In genomic region chr2:30171371-30171996, GRCm38 (mm10) we compare ENCODE assay signal across 8 mouse cellular contexts. TPM values are rescaled to one million over a fixed set of nuclear protein-coding genes. Genes with fewer than 3 reads are reported as not detected.
DNase-seq lines count a peak whose midpoint lies in the region; ATAC-seq lines count a peak whose summit lies in the region.

Gene Endog (plus strand): TSS chr2:30171493.

- under 1% methylated on average over 75 of the region's 75 CpGs for WGBS in intestine, embryonic 16.5 days

- peak within 1 kb of the TSS; percentile 67 for H3K4me3 ChIP-seq in intestine, embryonic 16.5 days (ENCODE audit: low read length)

- peak within 1 kb of the TSS; percentile 91 for H3K27ac ChIP-seq in intestine, embryonic 16.5 days (ENCODE audit: low read length)

- peak within 1 kb of the TSS; percentile 95 for H3K4me2 ChIP-seq in intestine, embryonic 16.5 days (ENCODE audit: low read depth, low read length)

- H3K4me1 ChIP-seq in intestine, embryonic 16.5 days (ENCODE audit: control insufficient read depth, insufficient read depth, low read length): peaks cover 8% of the 10 kb centered on the region

- peak; percentile 97 for DNase-seq in adrenal gland, adult 2 months
- DNase-seq in embryo, embryonic 11.5 days (ENCODE audit: low read depth, low spot score): peak; percentile 65
- peak; percentile 72 to 84 for DNase-seq in gastrocnemius, postnatal 4 days (ENCODE audit: low spot score in 2 of 2)
- peak; percentile 91 to 94 for DNase-seq in left cerebral cortex, postnatal 25 days (ENCODE audit: low spot score in 2 of 2)
- DNase-seq in mesoderm, embryonic 11.5 days (ENCODE audit: low read depth, low spot score): peak; percentile 86
- DNase-seq in right cerebral cortex, postnatal 25 days: peak; percentile 89
- peak; percentile 60 to 87 for DNase-seq in urinary bladder, postnatal 36 days (ENCODE audit: low spot score in 2 of 2)

- ATAC-seq in intestine, embryonic 16.5 days: peak; percentile 96

- H3K9ac ChIP-seq in intestine, embryonic 16.5 days (ENCODE audit: low read depth, low read length): peak within 1 kb of the TSS; percentile 78

- intact Hi-C loops in left cerebral cortex, postnatal 25 days (cut with DNase I): loop anchor here (2.0 kb wide), 1 partner anchor 65 kb away; the partner anchor contains the start of gene Lrrc8a

- H3K27me3 ChIP-seq in intestine, embryonic 16.5 days (replicated peaks; ENCODE audit: control insufficient read depth, insufficient read depth, low read length): no peaks in the 10 kb centered on the region

- peaks cover 22% of the 10 kb centered on the region for H3K36me3 ChIP-seq in intestine, embryonic 16.5 days (ENCODE audit: control insufficient read depth, insufficient read depth, low read length)

- H3K9me3 ChIP-seq in intestine, embryonic 16.5 days (ENCODE audit: control insufficient read depth, low read length): peaks cover 11% of the 10 kb centered on the region

RNA-seq across cellular contexts. Expression of gene Endog, which starts in this region (rescaled TPM):
- total RNA-seq in adrenal gland, adult 2 months (2021): 10 to 100 TPM; 29.2 to 42.5 TPM
- polyA plus RNA-seq in adrenal gland, adult 2 months (2012; rRNA removed): 134 and 158 TPM in 2 replicates
- 10 to 100 TPM; 26.3 to 27.6 TPM for total RNA-seq in gastrocnemius, postnatal 4 days (2021)
- polyA plus RNA-seq in intestine, embryonic 16.5 days (2015; fragmentation: Nextera tagmentation; extraction: Ambion mirVana): 42.5 and 45.5 TPM in 2 replicates
- 10 to 100 TPM; 20.4 to 21.8 TPM for total RNA-seq in left cerebral cortex, postnatal 25 days (2021)

Comparison
In these comparisons a context has a peak if more than half of its experiments do, and no peak if none do; other contexts are left out.
1. Peak in every context shown above with its lines: DNase-seq, ATAC-seq, H3K4me3 ChIP-seq and H3K27ac ChIP-seq.